Mouse (Mus musculus) heart, embryonic 12.5 days (tissue): ENCODE measurements around the gene Trafd1. TPM values are rescaled to one million over a fixed set of nuclear protein-coding genes. Genes with fewer than 3 reads are reported as not detected.

Experiments
- ATAC-seq: fragments of 200-750 bp; cut with Nextera tagmentation; 2 replicates; pipeline ENCODE4 v1.8.0; 2017; ENCODE audit warnings: moderate TSS enrichment, moderate library complexity; ENCODE audit not compliant: insufficient number of reproducible peaks, low FRiP score
- H3K27ac ChIP-seq: fragments of 300-500 bp; sonication (generic); 2 replicates; pipeline ENCODE4 v1.5.1; 2016; ENCODE audit warnings: mild to moderate bottlenecking, moderate library complexity; ENCODE audit not compliant: poor library complexity, severe bottlenecking
- H3K27me3 ChIP-seq: fragments of 300-500 bp; sonication (generic); replicated peaks from 2 replicates; pipeline ENCODE4 v1.6.1; 2016; ENCODE audit warnings: mild to moderate bottlenecking, moderate library complexity
- H3K36me3 ChIP-seq: fragments of 300-500 bp; sonication (generic); 2 replicates; pipeline ENCODE4 v1.6.1; 2016; ENCODE audit warnings: mild to moderate bottlenecking, moderate library complexity
- H3K4me1 ChIP-seq: fragments of 300-500 bp; sonication (generic); replicated peaks from 2 replicates; pipeline ENCODE4 v1.6.1; 2016; ENCODE audit warnings: mild to moderate bottlenecking
- H3K4me2 ChIP-seq: fragments of 300-500 bp; sonication (generic); 2 replicates; pipeline ENCODE4 v1.6.1; 2016; ENCODE audit warnings: mild to moderate bottlenecking, moderate library complexity
- H3K4me3 ChIP-seq: fragments of 300-500 bp; sonication (generic); 2 replicates; pipeline ENCODE4 v1.5.1; 2016; ENCODE audit warnings: mild to moderate bottlenecking
- H3K9ac ChIP-seq: fragments of 300-500 bp; sonication (generic); 2 replicates; pipeline ENCODE4 v1.6.1; 2016; ENCODE audit warnings: mild to moderate bottlenecking, moderate library complexity
- H3K9me3 ChIP-seq: fragments of 300-500 bp; sonication (generic); replicated peaks from 2 replicates; pipeline ENCODE4 v1.6.1; 2016; ENCODE audit warnings: mild to moderate bottlenecking, moderate library complexity
- WGBS: fragments of 180-500 bp; shearing (Covaris S2); methylation state at CpG from one replicate; pipeline ENCODE4 v1.1.7; 2016; 5-methylcytosine and 5-hydroxymethylcytosine counted together
- polyA plus RNA-seq: library from polyadenylated mRNA; unstranded; fragments of >200 nt; fragmentation: Nextera tagmentation; extraction: Ambion mirVana; gene quantifications from 2 replicates; pipeline ENCODE4 v1.2.1, GENCODE M21; 2016

The Trafd1 gene
- polyA plus RNA-seq: 82.6 and 83.4 TPM in 2 replicates

- peaks cover 27% of the 10 kb centered on the region for H3K36me3 ChIP-seq
- peak within 1 kb of the TSS; percentile 90 for H3K9ac ChIP-seq
- peak within 1 kb of the TSS; percentile 84 for H3K4me3 ChIP-seq
- peak; percentile 95 for ATAC-seq
- peak within 1 kb of the TSS; percentile 79 for H3K4me2 ChIP-seq
- H3K27me3 ChIP-seq: no peaks in the 10 kb centered on the region
- H3K4me1 ChIP-seq: peaks cover 24% of the 10 kb centered on the region
- H3K27ac ChIP-seq: peak within 1 kb of the TSS; percentile 92
- WGBS: 1% methylated on average over 37 of the region's 45 CpGs
- peaks cover 4% of the 10 kb centered on the region for H3K9me3 ChIP-seq
Measured at GRCm38 (mm10) chr5:121385461-121386119, at the start of gene Trafd1. TSS of gene Trafd1 (minus strand) at chr5:121385632.

- H3K4me3 ChIP-seq: no peak overlapping the region
- H3K4me2 ChIP-seq: no peak overlapping the region
- no peaks in the 10 kb centered on the region for H3K4me1 ChIP-seq
- ATAC-seq: no peak
- WGBS: 89% methylated on average over 3 of the region's 3 CpGs
- no peaks in the 10 kb centered on the region for H3K9me3 ChIP-seq
- H3K36me3 ChIP-seq: peaks cover 98% of the 10 kb centered on the region
- H3K9ac ChIP-seq: no peak overlapping the region
- no peak overlapping the region for H3K27ac ChIP-seq
- no peaks in the 10 kb centered on the region for H3K27me3 ChIP-seq
Measured at GRCm38 (mm10) chr5:121428954-121429353, 43.5 kb upstream of the Trafd1 start.

- Histone ChIP-seq H3K4me3 (no peak overlapping the region), H3K4me2 (no peak overlapping the region), H3K4me1 (no peaks in the 10 kb centered on the region), H3K27me3 (no peaks in the 10 kb centered on the region), H3K36me3 (peaks cover 97% of the 10 kb centered on the region), H3K9me3 (no peaks in the 10 kb centered on the region), H3K9ac (no peak overlapping the region), H3K27ac (no peak overlapping the region)
- 85% methylated on average over 10 of the region's 10 CpGs for WGBS
- ATAC-seq: no peak
Measured at GRCm38 (mm10) chr5:121423297-121423696, 37.9 kb upstream of the Trafd1 start.

DNA sequence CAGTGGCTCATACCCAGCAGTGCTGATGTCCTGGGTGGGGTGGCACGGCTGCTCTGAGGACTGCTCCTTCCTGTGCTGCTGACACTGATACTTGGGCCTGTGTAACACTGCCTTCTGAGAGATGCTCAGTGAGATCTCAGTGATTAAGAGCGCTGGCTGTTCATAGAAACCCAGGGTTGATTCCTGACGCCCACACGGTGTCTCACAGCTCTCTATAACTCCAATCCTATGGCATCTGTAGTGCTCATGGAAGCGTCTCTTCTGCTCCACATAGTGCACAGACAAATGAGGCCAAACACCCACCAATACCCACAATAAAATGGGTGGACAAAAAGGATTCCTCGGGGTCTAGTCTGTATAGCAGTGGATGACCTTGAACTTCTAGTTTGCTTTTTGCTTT, 37.4 kb upstream of the Trafd1 start:
- H3K27me3 ChIP-seq: no peaks in the 10 kb centered on the region
- no peaks in the 10 kb centered on the region for H3K4me1 ChIP-seq
- peaks cover 97% of the 10 kb centered on the region for H3K36me3 ChIP-seq
- 93% methylated on average over 6 of the region's 6 CpGs for WGBS
- H3K4me3 ChIP-seq: no peak overlapping the region
- H3K4me2 ChIP-seq: no peak overlapping the region
- H3K27ac ChIP-seq: no peak overlapping the region
- no peak overlapping the region for H3K9ac ChIP-seq
- ATAC-seq: no peak
- H3K9me3 ChIP-seq: no peaks in the 10 kb centered on the region

GRCm38 (mm10) chr5:121420721-121421120, 35.3 kb upstream of the Trafd1 start:
- Histone ChIP-seq H3K4me1 (no peaks in the 10 kb centered on the region), H3K4me2 (no peak overlapping the region), H3K36me3 (peaks cover 97% of the 10 kb centered on the region), H3K9me3 (0 out of 2 replicates have a peak, but pooled peaks cover 4% of the 10 kb centered on the region), H3K9ac (no peak overlapping the region), H3K4me3 (no peak overlapping the region), H3K27ac (no peak overlapping the region), H3K27me3 (no peaks in the 10 kb centered on the region)
- 92% methylated on average over 9 of the region's 9 CpGs for WGBS
- ATAC-seq: no peak

DNA sequence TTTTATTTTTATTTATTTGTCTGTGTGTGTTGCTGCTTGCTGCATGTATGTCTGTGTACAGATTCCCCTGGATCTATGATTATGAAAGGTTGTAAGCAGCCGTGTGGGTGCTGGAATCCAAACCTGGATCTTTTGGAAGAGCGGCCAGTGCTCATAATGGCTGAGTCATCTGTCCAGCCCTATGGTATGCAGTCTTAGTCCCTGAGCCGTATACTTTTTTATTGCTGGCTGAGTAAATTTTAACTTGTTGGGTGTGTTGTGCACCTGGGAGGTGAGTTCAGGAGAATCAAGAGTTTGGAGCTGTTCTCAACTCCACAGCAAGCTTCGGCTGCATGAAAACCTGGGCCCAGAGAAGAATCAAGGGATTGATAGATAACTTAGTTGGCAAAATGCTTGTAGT, 25.5 kb upstream of the Trafd1 start:
- no peak overlapping the region for H3K27ac ChIP-seq
- H3K4me1 ChIP-seq: no peaks in the 10 kb centered on the region
- H3K9me3 ChIP-seq: 0 out of 2 replicates have a peak, but pooled peaks cover under 1% of the 10 kb centered on the region
- peaks cover 76% of the 10 kb centered on the region for H3K36me3 ChIP-seq
- H3K4me3 ChIP-seq: no peak overlapping the region
- no peaks in the 10 kb centered on the region for H3K27me3 ChIP-seq
- H3K4me2 ChIP-seq: no peak overlapping the region
- ATAC-seq: no peak
- no peak overlapping the region for H3K9ac ChIP-seq
- 89% methylated on average over 4 of the region's 4 CpGs for WGBS

DNA sequence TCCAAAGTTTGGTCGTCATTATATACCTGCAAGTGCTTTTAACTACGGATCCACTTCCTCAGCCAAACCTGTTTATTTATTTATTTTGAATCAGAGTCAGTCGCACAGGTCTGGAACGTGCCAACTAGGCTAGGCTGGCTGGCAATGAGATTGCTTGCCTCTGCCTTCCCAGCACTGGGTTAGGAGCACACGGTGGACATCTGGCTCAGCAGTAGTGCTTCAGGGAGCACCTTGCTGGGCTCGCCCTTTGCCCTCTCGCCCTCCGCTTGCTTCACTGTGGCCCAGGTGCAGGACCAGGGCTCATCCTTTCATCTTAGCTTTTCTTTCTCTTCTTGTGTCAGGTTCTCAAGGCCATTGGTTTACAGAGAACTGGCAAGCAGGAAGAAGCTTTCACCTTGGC, 22.4 kb upstream of the Trafd1 start:
- Histone ChIP-seq H3K27ac (no peak overlapping the region), H3K9me3 (no peaks in the 10 kb centered on the region), H3K9ac (no peak overlapping the region), H3K4me2 (no peak overlapping the region), H3K4me3 (no peak overlapping the region), H3K4me1 (peaks cover 8% of the 10 kb centered on the region), H3K27me3 (no peaks in the 10 kb centered on the region), H3K36me3 (peaks cover 51% of the 10 kb centered on the region)
- ATAC-seq: no peak
- WGBS: 89% methylated on average over 8 of the region's 8 CpGs

GRCm38 (mm10) chr5:121400849-121401248, 15.4 kb upstream of the Trafd1 start:
- 70% methylated on average over 5 of the region's 5 CpGs for WGBS
- no peak overlapping the region for H3K4me2 ChIP-seq
- ATAC-seq: no peak
- no peaks in the 10 kb centered on the region for H3K9me3 ChIP-seq
- no peak overlapping the region for H3K27ac ChIP-seq
- H3K36me3 ChIP-seq: peaks cover 6% of the 10 kb centered on the region; the same call in 1 of the 2 replicates
- no peak overlapping the region for H3K4me3 ChIP-seq
- peaks cover 31% of the 10 kb centered on the region for H3K4me1 ChIP-seq
- no peak overlapping the region for H3K9ac ChIP-seq
- no peaks in the 10 kb centered on the region for H3K27me3 ChIP-seq

- peaks cover 31% of the 10 kb centered on the region for H3K4me1 ChIP-seq
- no peak for ATAC-seq
- H3K27ac ChIP-seq: no peak overlapping the region
- H3K4me3 ChIP-seq: no peak overlapping the region
- H3K9me3 ChIP-seq: no peaks in the 10 kb centered on the region
- H3K4me2 ChIP-seq: no peak overlapping the region
- no peak overlapping the region for H3K9ac ChIP-seq
- peaks cover 6% of the 10 kb centered on the region; the same call in 1 of the 2 replicates for H3K36me3 ChIP-seq
- WGBS: 62% methylated on average over 5 of the region's 5 CpGs
- no peaks in the 10 kb centered on the region for H3K27me3 ChIP-seq
Measured at GRCm38 (mm10) chr5:121400064-121400463, 14.6 kb upstream of the Trafd1 start.

- H3K27ac ChIP-seq: no peak overlapping the region
- peaks cover 6% of the 10 kb centered on the region; the same call in 1 of the 2 replicates for H3K36me3 ChIP-seq
- ATAC-seq: no peak
- 81% methylated on average over 5 of the region's 5 CpGs for WGBS
- H3K9ac ChIP-seq: peak overlapping the region; percentile 56; the same call in 1 of the 2 replicates
- H3K4me2 ChIP-seq: peak overlapping the region; percentile 97
- H3K4me3 ChIP-seq: peak overlapping the region; percentile 96; the same call in 1 of the 2 replicates
- peaks cover 26% of the 10 kb centered on the region for H3K4me1 ChIP-seq
- H3K9me3 ChIP-seq: no peaks in the 10 kb centered on the region
- H3K27me3 ChIP-seq: no peaks in the 10 kb centered on the region
Measured at GRCm38 (mm10) chr5:121399540-121399939, 14.1 kb upstream of the Trafd1 start.

DNA sequence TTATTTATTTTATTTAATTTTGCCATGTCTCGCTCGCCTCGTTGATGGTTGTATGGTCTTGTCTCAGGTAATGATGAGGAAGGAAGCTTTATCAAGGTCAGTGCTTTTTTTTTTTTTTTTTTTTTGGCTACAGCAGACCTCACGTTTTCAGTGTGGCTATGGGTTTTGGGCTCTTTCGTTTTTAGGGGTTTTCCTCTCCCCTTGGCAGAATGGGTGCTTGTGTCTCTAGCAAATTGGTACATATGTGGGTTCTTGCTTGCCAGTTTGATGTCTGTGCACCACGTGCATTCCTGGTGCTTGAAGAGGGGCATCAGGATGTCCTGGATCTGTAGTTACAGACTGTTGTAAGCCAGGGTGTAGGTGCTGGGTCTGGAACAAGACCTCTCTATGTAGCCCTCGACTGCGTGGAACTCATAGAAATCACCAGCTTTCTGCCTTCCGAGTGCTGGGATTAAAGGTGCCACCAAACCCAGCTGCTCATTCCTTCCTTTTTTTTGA, 13.6 kb upstream of the Trafd1 start:
- H3K4me2 ChIP-seq: peak overlapping the region; percentile 97
- no peak for ATAC-seq
- peak overlapping the region; percentile 56 for H3K9ac ChIP-seq
- peaks cover 26% of the 10 kb centered on the region for H3K4me1 ChIP-seq
- no peaks in the 10 kb centered on the region for H3K27me3 ChIP-seq
- H3K9me3 ChIP-seq: no peaks in the 10 kb centered on the region
- peaks cover 6% of the 10 kb centered on the region; the same call in 1 of the 2 replicates for H3K36me3 ChIP-seq
- peak overlapping the region; percentile 96 for H3K4me3 ChIP-seq
- WGBS: 46% methylated on average over 9 of the region's 9 CpGs
- no peak overlapping the region for H3K27ac ChIP-seq
